ENCODE assay signal across 16 mouse cellular contexts in genomic region chrX:104567497-104567896, GRCm38 (mm10).
DNase-seq lines count a peak whose midpoint lies in the region; ATAC-seq and TF ChIP-seq lines count a peak whose summit lies in the region.
"Had no signal": no experiment of that assay in that cellular context is flagged by ENCODE, and none has a peak within 500 bp of the region (broad histone marks: within the 10 kb centered on the region; RNA-seq: fewer than 3 reads in every experiment).

No protein-coding gene starts in this region.

- H3K4me2 ChIP-seq in intestine, embryonic 16.5 days (ENCODE audit: low read depth, low read length) = no peak overlapping the region
- H3K4me2 ChIP-seq in intestine, postnatal 0 days (replicated peaks; ENCODE audit: low read depth) = no peak overlapping the region
- no peak overlapping the region for H3K4me2 ChIP-seq in lung, postnatal 0 days (replicated peaks; ENCODE audit: low read depth, low read length)
- H3K4me2 ChIP-seq: embryonic facial prominence, embryonic 15.5 days; hindbrain, embryonic 14.5 days had no signal

- 77% methylated on average over 3 of the region's 3 CpGs for WGBS in intestine, embryonic 16.5 days
- 53% methylated on average over 3 of the region's 3 CpGs for WGBS in intestine, postnatal 0 days
- 25% methylated on average over 3 of the region's 3 CpGs for WGBS in lung, postnatal 0 days
- 56% methylated on average over 3 of the region's 3 CpGs for WGBS in lung, adult 2 months

- no peaks in the 10 kb centered on the region for H3K27me3 ChIP-seq in intestine, embryonic 16.5 days (replicated peaks; ENCODE audit: control insufficient read depth, insufficient read depth, low read length)
- H3K27me3 ChIP-seq in intestine, postnatal 0 days (replicated peaks; ENCODE audit: control insufficient read depth, insufficient read depth, low read length) = no peaks in the 10 kb centered on the region
- H3K27me3 ChIP-seq in lung, postnatal 0 days (replicated peaks; ENCODE audit: insufficient read depth, low read length) = no peaks in the 10 kb centered on the region
- H3K27me3 ChIP-seq: embryonic facial prominence, embryonic 15.5 days had no signal

- no peak for TF ChIP-seq CTCF in intestine, postnatal 0 days (IDR thresholded peaks at IDR 0.05; ENCODE audit: low read depth)
- no peak for TF ChIP-seq CTCF in lung, postnatal 0 days (IDR thresholded peaks at IDR 0.05)
- no peak for TF ChIP-seq CTCF in lung, adult 2 months (IDR thresholded peaks at IDR 0.05; ENCODE audit: insufficient read depth, low read length)

- TF ChIP-seq EP300 in lung, postnatal 0 days (IDR thresholded peaks at IDR 0.05) = no peak

- H3K4me1 ChIP-seq in intestine, embryonic 16.5 days (ENCODE audit: control insufficient read depth, insufficient read depth, low read length) = no peaks in the 10 kb centered on the region
- no peaks in the 10 kb centered on the region for H3K4me1 ChIP-seq in intestine, postnatal 0 days (replicated peaks; ENCODE audit: control insufficient read depth, insufficient read depth, low read length)
- no peaks in the 10 kb centered on the region for H3K4me1 ChIP-seq in lung, postnatal 0 days (ENCODE audit: insufficient read depth, low read depth, low read length)
- no peaks in the 10 kb centered on the region for H3K4me1 ChIP-seq in lung, adult 2 months (ENCODE audit: control insufficient read depth, insufficient read depth, low read length)
- H3K4me1 ChIP-seq: embryonic facial prominence, embryonic 15.5 days had no signal

- no peaks in the 10 kb centered on the region for H3K36me3 ChIP-seq in intestine, embryonic 16.5 days (ENCODE audit: control insufficient read depth, insufficient read depth, low read length)
- no peaks in the 10 kb centered on the region for H3K36me3 ChIP-seq in intestine, postnatal 0 days (ENCODE audit: control insufficient read depth, insufficient read depth)
- no peaks in the 10 kb centered on the region for H3K36me3 ChIP-seq in lung, postnatal 0 days (ENCODE audit: insufficient read depth, low read length)
- H3K36me3 ChIP-seq: embryonic facial prominence, embryonic 15.5 days; G1E had no signal

- no peak overlapping the region for H3K4me3 ChIP-seq in intestine, embryonic 16.5 days (ENCODE audit: low read length)
- H3K4me3 ChIP-seq in intestine, postnatal 0 days (ENCODE audit: low read depth, low read length) = no peak overlapping the region
- no peak overlapping the region for H3K4me3 ChIP-seq in lung, postnatal 0 days (ENCODE audit: low read depth, low read length)
- no peak overlapping the region for H3K4me3 ChIP-seq in lung, adult 2 months (replicated peaks; ENCODE audit: extremely low read depth, low read depth, low read length)
- H3K4me3 ChIP-seq: embryonic facial prominence, embryonic 15.5 days had no signal

- no peaks in the 10 kb centered on the region for H3K9me3 ChIP-seq in intestine, embryonic 16.5 days (ENCODE audit: control insufficient read depth, low read length)
- no peaks in the 10 kb centered on the region for H3K9me3 ChIP-seq in intestine, postnatal 0 days (ENCODE audit: control insufficient read depth)
- no peaks in the 10 kb centered on the region for H3K9me3 ChIP-seq in lung, postnatal 0 days (ENCODE audit: low read length)
- H3K9me3 ChIP-seq: embryonic facial prominence, embryonic 15.5 days; G1E had no signal

- peak; percentile 42; the same call in 1 of the 2 replicates for ATAC-seq in intestine, embryonic 16.5 days
- no peak for ATAC-seq in intestine, postnatal 0 days
- ATAC-seq in lung, postnatal 0 days = peak; percentile 61
- ATAC-seq in erythroid progenitor cell, adult 5-6 weeks (replicated peaks; ENCODE audit: low FRiP score, poor library complexity, severe bottlenecking) = peak; percentile 87
- ATAC-seq: forebrain, embryonic 14.5 days had no signal

- DNase-seq in lung, postnatal 0 days (ENCODE audit: low spot score) = peak; percentile 45
- DNase-seq in lung, adult 2 months = no peak
- DNase-seq in skeletal muscle tissue, adult 2 months (ENCODE audit: low read depth, low spot score) = peak; percentile 0
- no peak for DNase-seq in cerebellum, postnatal 4 days (ENCODE audit: low spot score in 2 of 2)
- no peak for DNase-seq in adrenal gland, postnatal 4 days (ENCODE audit: low spot score in 2 of 2)
- DNase-seq: adrenal gland, postnatal 25 days; cerebellum, postnatal 36 days; gastrocnemius, postnatal 10 days had no signal

- no peak for TF ChIP-seq POLR2A in lung, adult 2 months (IDR thresholded peaks at IDR 0.05; ENCODE audit: borderline replicate concordance, extremely low read depth, low read depth, low read length)

- no peak overlapping the region for H3K9ac ChIP-seq in intestine, embryonic 16.5 days (ENCODE audit: low read depth, low read length)
- H3K9ac ChIP-seq in intestine, postnatal 0 days (ENCODE audit: low read depth, low read length) = no peak overlapping the region
- H3K9ac ChIP-seq in lung, postnatal 0 days (replicated peaks; ENCODE audit: low read depth) = no peak overlapping the region
- H3K9ac ChIP-seq: embryonic facial prominence, embryonic 15.5 days; hindbrain, embryonic 14.5 days had no signal

- no peak overlapping the region for H3K27ac ChIP-seq in intestine, embryonic 16.5 days (ENCODE audit: low read length)
- H3K27ac ChIP-seq in intestine, postnatal 0 days (ENCODE audit: low read depth, low read length) = no peak overlapping the region
- H3K27ac ChIP-seq in lung, postnatal 0 days (ENCODE audit: low read length) = no peak overlapping the region
- H3K27ac ChIP-seq: embryonic facial prominence, embryonic 15.5 days; hindbrain, embryonic 14.5 days; macrophage had no signal

Comparison
In these comparisons a context has a peak if more than half of its experiments do, and no peak if none do; other contexts are left out.
1. DNase-seq: peak in lung, postnatal 0 days (single experiment) and skeletal muscle tissue, adult 2 months (single experiment); none in lung, adult 2 months (single experiment), cerebellum, postnatal 4 days (0 of 2) and adrenal gland, postnatal 4 days (0 of 2).